Mouse (Mus musculus) left cerebral cortex, adult 2 months (tissue): ENCODE results near the gene Mettl8. TPM values are rescaled to one million over a fixed set of nuclear protein-coding genes. Genes with fewer than 3 reads are reported as not detected.

Experiments
- DNase-seq, 2 experiments: peaks; one replicate each; pipeline ENCODE4 v3.0.0; 2021 to 2022; ENCODE audit warnings: low spot score in 2 of 2, mixed read lengths in 1 of 2; ENCODE audit errors: extremely low spot score in 1 of 2
- H3K27ac ChIP-seq: fragments of 200-600 bp; 2 replicates; pipeline ENCODE4 v1.8.1; 2022
- H3K4me3 ChIP-seq: fragments of 200-600 bp; 2 replicates; pipeline ENCODE4 v1.8.1; 2022
- CTCF ChIP-seq: fragments of 200-600 bp; IDR thresholded peaks from 2 replicates; pipeline ENCODE4 v1.8.1; 2022; ENCODE audit warnings: antibody characterized with exemption, mild to moderate bottlenecking, moderate library complexity
- intact Hi-C: fragments of 180-260 bp; cut with DNase I; formaldehyde crosslinking; loops from one replicate; pipeline ENCODE4 v1.15.1; 2025
- total RNA-seq, 2 experiments: library from RNA; stranded (reverse); gene quantifications; 2 replicates each; pipeline ENCODE4 v1.2.3; 2021

Gene Mettl8
- total RNA-seq, 2 experiments from 2014 or later, result 11.9 to 16.9 TPM

DNA sequence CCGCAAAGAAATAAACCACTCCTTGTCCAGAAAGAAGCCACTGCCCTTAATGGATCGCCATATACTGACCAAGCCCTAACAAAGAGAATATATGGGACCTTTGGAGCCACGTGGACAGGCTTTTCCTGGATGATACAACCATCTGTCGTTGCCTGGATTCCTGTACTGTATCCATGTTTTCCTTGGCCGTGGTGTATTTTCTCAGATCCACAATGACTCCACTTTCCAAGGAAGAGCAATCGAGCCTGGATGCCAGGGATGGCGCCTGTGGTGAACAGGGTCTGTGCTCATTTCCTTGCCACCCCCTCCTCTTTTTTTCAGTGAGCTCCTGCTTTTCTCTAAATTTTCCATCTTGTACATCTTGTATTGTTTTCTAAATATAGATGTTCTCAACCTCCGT, 120.6 kb downstream of the Mettl8 start:
- intact Hi-C loops, result no loop called here

DNA sequence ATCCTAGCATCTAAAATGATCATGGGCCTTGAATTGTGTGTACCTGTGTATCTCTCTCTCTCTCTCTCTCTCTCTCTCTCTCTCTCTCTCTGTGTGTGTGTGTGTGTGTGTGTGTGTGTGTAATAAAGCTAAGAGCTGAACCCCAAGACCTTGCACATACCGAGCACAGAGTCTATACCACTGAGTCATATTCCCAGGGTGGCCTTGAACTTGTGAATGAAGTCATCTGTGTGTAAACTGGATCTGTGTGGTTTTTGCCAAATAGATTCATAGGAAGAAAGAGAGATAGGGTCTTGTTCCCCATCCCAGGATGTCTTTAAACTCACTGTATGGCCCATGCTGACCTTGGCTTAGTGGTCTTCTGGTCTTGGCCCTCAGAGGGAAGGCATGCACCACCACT, 121.9 kb downstream of the Mettl8 start:
- DNase-seq, result no peak
- TF ChIP-seq CTCF, result no peak
- no peak overlapping the region for H3K27ac ChIP-seq
- no peak overlapping the region for H3K4me3 ChIP-seq
- intact Hi-C loops, result no loop called here

More for the DNA sequence above, 120.6 kb downstream of the Mettl8 start:
- TF ChIP-seq CTCF, result no peak
- DNase-seq, result no peak
- Histone ChIP-seq H3K4me3 (no peak overlapping the region), H3K27ac (no peak overlapping the region)

DNA sequence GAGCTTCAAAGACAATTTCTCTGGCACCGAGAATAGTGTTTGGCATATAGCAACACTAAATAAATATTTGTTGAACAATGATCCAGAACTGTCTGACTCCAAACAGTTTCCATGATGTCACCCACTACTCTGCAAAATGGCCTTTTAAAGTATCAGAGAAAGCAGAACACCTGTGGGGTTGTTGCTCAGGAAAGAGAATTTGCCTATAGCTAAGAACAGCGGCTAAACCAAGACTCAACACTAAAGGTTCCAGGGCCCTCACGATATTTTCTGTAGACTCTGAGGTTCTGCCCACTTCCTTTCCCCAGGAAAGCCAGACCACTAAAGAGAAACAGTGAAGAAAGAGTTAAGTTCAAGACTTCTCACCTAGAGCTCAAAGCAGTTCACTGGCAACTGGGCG, 122.4 kb downstream of the Mettl8 start:
- no peak for DNase-seq
- intact Hi-C loops, result no loop called here
- H3K27ac ChIP-seq, result no peak overlapping the region
- H3K4me3 ChIP-seq, result no peak overlapping the region
- no peak for TF ChIP-seq CTCF

DNA sequence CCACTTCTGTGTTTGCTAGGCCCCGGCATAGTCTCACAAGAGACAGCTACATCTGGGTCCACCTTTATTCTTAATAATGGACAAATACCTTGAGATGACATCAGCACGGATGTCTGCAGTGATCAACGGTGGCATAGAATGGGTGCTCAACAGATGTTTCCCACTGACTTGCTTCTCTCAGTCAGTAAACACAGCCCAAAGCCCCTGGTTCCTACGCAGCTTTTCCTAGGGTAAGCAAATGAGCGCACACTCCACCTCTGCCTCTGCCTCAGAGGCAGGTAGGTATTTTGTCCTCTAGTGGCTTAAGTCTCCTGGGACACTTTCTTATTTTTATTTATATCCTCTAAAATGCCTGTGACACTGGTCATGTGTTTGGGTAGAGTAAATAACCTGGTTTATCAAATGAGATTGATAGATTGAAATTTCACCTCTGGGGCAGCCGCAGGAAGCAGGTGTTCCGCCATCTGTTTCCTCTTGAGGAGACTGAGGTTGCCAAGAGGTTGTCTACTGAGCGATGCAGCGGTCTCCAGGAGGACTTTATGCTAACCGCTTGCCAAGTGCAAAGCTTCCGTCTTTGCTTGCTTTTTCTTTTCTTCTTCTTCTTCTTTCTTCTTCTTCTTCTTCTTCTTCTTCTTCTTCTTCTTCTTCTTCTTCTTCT, 124.6 kb downstream of the Mettl8 start:
- intact Hi-C loops, result no loop called here
- DNase-seq, result no peak
- H3K4me3 ChIP-seq, result no peak overlapping the region
- no peak for TF ChIP-seq CTCF
- no peak overlapping the region for H3K27ac ChIP-seq

DNA sequence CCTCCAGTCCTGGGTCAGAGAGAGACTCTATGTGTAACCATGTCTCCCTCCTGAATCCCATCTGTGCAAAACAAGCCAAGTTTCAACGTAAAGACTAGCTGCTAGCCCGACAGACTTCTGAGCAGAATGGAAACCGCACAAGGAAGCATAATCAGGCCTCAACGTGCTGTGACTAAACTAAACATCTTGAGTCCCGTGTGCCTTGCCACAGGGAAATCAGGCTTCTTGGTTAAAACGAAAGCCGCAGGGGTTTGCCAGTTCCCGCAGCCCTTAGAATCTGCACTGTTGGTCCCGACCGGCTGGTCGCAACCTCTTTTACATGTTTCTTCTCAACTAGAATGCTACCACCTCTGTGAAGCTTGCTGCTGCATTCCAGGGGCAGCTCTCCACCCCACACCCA, 125.7 kb downstream of the Mettl8 start:
- TF ChIP-seq CTCF, result no peak
- Histone ChIP-seq H3K4me3 (no peak overlapping the region), H3K27ac (no peak overlapping the region)
- no peak for DNase-seq
- intact Hi-C loops, result no loop called here

DNA sequence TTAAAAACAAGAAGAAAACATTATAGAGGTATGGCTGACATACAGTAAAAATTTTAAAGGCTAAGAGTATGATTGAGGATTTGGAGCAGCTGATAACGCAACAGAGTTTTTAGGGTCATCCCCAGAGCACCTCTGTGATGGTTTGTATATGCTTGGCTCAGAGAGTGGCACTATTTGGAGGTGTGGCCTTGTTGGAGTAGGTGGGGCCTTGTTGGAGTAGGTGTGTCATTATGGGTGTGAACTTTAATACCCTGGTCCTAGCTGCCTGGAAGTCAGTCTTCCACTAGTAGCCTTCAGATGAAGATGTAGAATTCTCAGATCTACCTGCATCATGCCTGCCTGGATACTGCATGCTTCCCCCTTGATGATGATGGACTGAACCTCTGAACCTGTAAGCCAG, 131.3 kb downstream of the Mettl8 start:
- intact Hi-C loops, result no loop called here
- TF ChIP-seq CTCF, result no peak
- DNase-seq, result no peak

DNA sequence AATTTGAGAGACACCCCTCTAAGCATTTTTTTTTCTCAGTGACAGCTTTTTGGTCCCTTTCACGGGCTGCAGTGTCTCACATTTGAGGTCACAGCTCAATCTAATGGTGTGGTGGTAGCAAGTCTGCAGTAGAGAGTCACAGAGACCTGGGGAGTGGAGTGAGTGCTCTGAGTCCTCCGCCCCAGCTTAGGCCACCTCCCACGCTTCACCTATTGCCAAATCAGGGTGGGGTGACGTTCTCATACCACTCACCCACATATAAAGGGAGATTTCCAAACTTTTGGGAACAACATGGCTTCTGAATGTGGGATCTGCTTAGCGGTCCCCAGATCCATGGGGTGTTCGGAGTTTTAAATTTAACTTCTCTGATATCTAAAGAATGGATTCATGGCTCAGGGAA, 132.6 kb downstream of the Mettl8 start:
- no peak overlapping the region for H3K4me3 ChIP-seq
- H3K27ac ChIP-seq, result no peak overlapping the region
- no peak for DNase-seq
- no peak for TF ChIP-seq CTCF
- intact Hi-C loops, result no loop called here

More for the DNA sequence above, 131.3 kb downstream of the Mettl8 start:
- Histone ChIP-seq H3K4me3 (no peak overlapping the region), H3K27ac (no peak overlapping the region)

DNA sequence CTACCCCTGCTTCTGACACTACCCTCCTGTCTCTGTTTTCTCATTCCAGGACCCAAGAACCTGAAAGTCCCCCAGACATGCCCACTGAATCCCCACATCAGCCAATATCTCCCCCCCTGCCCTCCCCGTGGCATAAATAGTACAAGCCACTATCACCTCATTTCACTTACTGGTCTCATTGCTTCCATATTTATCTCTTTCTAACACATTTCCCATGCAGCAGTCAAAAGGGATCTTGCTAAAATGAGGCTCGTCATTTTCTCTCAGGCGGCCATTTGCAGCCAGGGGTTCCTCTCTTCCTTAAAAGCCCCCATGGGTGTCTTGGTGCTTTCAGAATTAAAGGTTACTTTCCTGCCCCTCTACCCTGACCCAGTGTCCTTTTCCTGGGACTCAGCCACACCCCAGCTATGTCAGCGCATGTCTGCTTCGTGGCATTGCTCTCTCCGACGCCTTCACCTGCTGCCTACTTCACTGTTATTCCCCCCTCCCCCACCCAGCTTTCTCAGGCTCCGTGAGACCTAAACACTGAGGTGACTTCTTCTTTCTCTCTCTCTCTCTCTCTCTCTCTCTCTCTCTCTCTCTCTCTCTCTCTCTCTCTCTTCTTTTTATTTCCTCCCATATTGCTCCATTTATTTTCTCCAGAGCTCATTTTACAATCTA, 134.3 kb downstream of the Mettl8 start:
- DNase-seq, result no peak
- TF ChIP-seq CTCF, result no peak
- Histone ChIP-seq H3K4me3 (no peak overlapping the region), H3K27ac (no peak overlapping the region)
- intact Hi-C loops, result no loop called here

DNA sequence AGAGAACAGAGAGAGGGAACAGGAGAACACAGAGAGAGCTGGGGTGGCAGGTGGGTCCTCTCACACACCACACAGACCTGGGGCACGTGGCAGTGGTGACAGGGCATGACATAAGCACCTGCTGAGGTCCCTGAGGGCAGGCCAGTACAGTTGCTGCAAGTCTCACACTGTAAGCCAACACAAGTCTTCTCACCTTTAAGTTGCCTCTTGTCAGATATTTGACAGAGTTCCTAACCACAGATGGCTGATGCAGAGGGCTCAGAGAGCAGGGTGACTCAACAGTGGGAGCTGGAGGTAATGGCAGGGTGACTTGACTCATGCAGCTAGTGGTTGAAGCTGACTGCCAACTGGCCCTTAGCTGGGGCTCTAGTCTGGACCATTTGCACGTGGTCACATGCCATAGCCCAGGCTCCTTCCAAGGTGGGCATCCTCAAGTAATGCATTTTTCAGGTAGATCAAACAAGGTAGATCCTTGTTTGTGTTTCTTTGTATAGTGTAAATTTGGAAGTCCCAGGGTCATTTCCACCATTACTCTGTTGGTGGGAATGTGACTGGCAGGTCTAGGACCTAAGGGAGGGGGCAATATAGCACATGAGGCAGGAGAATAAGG, 135.4 kb downstream of the Mettl8 start:
- intact Hi-C loops, result loop anchor here (5.0 kb wide), 1 partner anchor 117 kb away; no protein-coding TSS in a partner anchor
- TF ChIP-seq CTCF, result no peak
- H3K4me3 ChIP-seq, result no peak overlapping the region
- no peak for DNase-seq
- no peak overlapping the region for H3K27ac ChIP-seq

DNA sequence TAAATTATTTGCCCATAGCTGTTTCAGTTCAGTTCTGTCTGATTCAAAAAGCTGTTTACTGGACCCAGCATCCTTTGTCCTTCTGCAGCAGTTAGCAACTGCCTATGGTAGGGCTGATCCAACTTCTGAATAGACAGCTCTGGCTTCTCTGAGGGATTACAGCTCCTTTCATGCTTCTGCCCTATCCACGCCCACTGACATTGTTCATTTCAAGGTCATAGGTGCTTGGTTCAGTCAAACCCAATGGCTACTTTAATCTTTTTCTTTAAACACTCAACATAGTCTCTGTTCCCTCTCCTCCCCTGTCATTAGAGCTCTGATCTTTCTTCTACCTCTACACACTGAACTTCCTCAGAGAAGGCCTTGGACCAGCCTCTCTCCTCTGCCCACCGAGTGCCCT, 136.9 kb downstream of the Mettl8 start:
- DNase-seq, result no peak
- H3K27ac ChIP-seq, result no peak overlapping the region
- no peak for TF ChIP-seq CTCF
- intact Hi-C loops, result loop anchor here (5.0 kb wide), 1 partner anchor 119 kb away; no protein-coding TSS in a partner anchor
- H3K4me3 ChIP-seq, result no peak overlapping the region

Other genes with a start within 250 kb of the Mettl8 start
- gene Tlk1, start 229.9 kb downstream of the Mettl8 start, total RNA-seq, result 10 to 100 TPM; 81.1 to 83.4 TPM
- 10 to 100 TPM; 13.9 to 16.5 TPM for gene Dcaf17, start 255 bp downstream of the Mettl8 start, total RNA-seq
- gene Cybrd1, start 62.3 kb upstream of the Mettl8 start, total RNA-seq, result 1 to 10 TPM; 1.4 to 1.5 TPM
- gene Dync1i2, start 156.1 kb upstream of the Mettl8 start, total RNA-seq, result 100 to 1,000 TPM; 129 to 136 TPM